Comparison of ENCODE assay signal across 8 mouse cellular contexts in the genomic region with DNA sequence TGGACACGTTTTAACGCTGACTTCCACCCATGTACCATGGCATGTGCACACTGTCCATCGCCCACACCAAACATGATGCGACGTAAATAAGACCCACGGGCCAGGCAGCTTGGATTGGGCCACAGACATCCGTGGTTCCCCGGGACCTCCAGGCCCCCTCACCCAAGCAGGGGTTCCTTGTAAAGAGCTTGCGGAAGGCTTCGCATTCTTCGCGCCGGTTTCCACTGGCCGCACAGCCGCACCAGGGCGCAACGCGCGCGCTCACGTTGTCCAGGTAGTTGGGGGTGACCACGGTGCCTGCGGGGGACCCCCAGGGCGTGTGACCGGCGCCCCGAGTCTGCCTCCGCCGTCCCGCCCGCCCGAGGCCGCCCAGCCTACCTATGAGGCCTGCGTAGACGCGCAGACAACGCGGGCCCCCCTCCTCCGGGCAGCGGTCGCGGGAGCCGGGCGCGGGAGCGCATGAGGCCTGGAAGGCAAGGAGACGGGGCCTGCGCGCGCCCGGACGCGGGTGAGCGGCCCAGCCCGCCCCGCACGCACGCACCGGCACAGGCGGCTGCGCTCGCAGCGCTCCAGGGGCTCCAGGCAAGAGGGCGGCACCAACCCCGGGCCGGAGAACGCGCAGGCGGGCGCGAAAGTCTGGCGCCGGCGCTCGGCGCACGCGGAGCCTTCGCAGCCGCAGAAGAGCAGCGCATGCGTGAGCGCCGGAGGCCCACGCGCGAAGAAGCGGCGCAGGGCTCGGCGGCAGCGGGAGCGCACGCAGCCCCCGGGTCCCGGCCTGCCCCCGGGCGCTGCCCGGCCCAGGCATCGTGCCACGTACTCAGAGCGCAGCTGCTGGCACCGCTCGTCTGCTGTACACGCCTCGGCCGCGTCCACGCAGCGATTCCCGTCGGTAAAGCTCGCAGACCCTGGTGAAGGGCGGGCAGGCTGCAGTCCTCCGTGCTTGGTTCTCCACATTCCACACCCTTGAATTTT. TPM values are rescaled to one million over a fixed set of nuclear protein-coding genes. Genes with fewer than 3 reads are reported as not detected.
DNase-seq lines count a peak whose midpoint lies in the region; ATAC-seq and TF ChIP-seq lines count a peak whose summit lies in the region.

No protein-coding gene starts in this region.

- no peak for TF ChIP-seq POLR2A in spleen, adult 2 months (IDR thresholded peaks at IDR 0.05; ENCODE audit: low read depth, low read length)
- TF ChIP-seq POLR2A in cortical plate, adult 2 months (IDR thresholded peaks at IDR 0.05; ENCODE audit: extremely low read depth, insufficient read depth, low read length), result peak; percentile 37; the same call in 1 of the 2 replicates
- peak; percentile 16; the same call in 1 of the 2 replicates for TF ChIP-seq POLR2A in testis, adult 2 months (IDR thresholded peaks at IDR 0.05; ENCODE audit: control insufficient read depth, low read depth, low read length)

- H3K9ac ChIP-seq in heart, embryonic 15.5 days, result peak overlapping the region; percentile 50
- peak overlapping the region; percentile 63 for H3K9ac ChIP-seq in midbrain, embryonic 13.5 days (replicated peaks)

- 6% methylated on average over 105 of the region's 115 CpGs for WGBS in spleen, adult 2 months
- WGBS in heart, embryonic 15.5 days, result 3% methylated on average over 107 of the region's 115 CpGs
- WGBS in midbrain, embryonic 13.5 days, result 3% methylated on average over 100 of the region's 115 CpGs

- no peak overlapping the region for H3K27ac ChIP-seq in spleen, adult 2 months (ENCODE audit: insufficient read depth, low read length)
- peak overlapping the region; percentile 55 for H3K27ac ChIP-seq in cortical plate, adult 2 months (ENCODE audit: insufficient read depth, low read length)
- no peak overlapping the region for H3K27ac ChIP-seq in heart, embryonic 15.5 days
- peak overlapping the region; percentile 47; the same call in 1 of the 2 replicates for H3K27ac ChIP-seq in midbrain, embryonic 13.5 days
- peak overlapping the region; percentile 14; the same call in 1 of the 2 replicates for H3K27ac ChIP-seq in testis, adult 2 months (ENCODE audit: control insufficient read depth, insufficient read depth, low read depth, low read length)

- H3K36me3 ChIP-seq in spleen, adult 2 months (ENCODE audit: control insufficient read depth, insufficient read depth, low read length), result no peaks in the 10 kb centered on the region
- no peaks in the 10 kb centered on the region for H3K36me3 ChIP-seq in heart, embryonic 15.5 days
- no peaks in the 10 kb centered on the region for H3K36me3 ChIP-seq in midbrain, embryonic 13.5 days
- H3K36me3 ChIP-seq in testis, adult 2 months (ENCODE audit: control insufficient read depth, insufficient read depth, low read length), result no peaks in the 10 kb centered on the region

- no peaks in the 10 kb centered on the region for H3K9me3 ChIP-seq in heart, embryonic 15.5 days (replicated peaks)
- H3K9me3 ChIP-seq in midbrain, embryonic 13.5 days, result no peaks in the 10 kb centered on the region

- no peak for TF ChIP-seq CTCF in spleen, adult 2 months (IDR thresholded peaks at IDR 0.05; ENCODE audit: extremely low read depth, insufficient read depth, insufficient read length, insufficient replicate concordance)
- no peak for TF ChIP-seq CTCF in cortical plate, adult 2 months (IDR thresholded peaks at IDR 0.05; ENCODE audit: extremely low read depth, insufficient read depth, low read length)
- no peak for TF ChIP-seq CTCF in testis, adult 2 months (IDR thresholded peaks at IDR 0.05; ENCODE audit: control insufficient read depth, insufficient read depth, insufficient replicate concordance, low read depth, low read length)

- H3K4me3 ChIP-seq in spleen, adult 2 months (ENCODE audit: extremely low read depth, insufficient read depth, insufficient read length), result peak overlapping the region; percentile 14; the same call in 1 of the 2 replicates
- H3K4me3 ChIP-seq in cortical plate, adult 2 months (ENCODE audit: insufficient read depth, low read length), result peak overlapping the region; percentile 63
- peak overlapping the region; percentile 57 for H3K4me3 ChIP-seq in heart, embryonic 15.5 days
- peak overlapping the region; percentile 54 for H3K4me3 ChIP-seq in midbrain, embryonic 13.5 days (replicated peaks)
- peak overlapping the region; percentile 76 for H3K4me3 ChIP-seq in testis, adult 2 months (ENCODE audit: control insufficient read depth, low read depth, low read length)

- no peaks in the 10 kb centered on the region; the same call in 1 of the 2 replicates for H3K27me3 ChIP-seq in spleen, adult 2 months (ENCODE audit: control insufficient read depth, insufficient read depth, low read length)
- H3K27me3 ChIP-seq in heart, embryonic 15.5 days, result peaks cover 52% of the 10 kb centered on the region
- peaks cover 48% of the 10 kb centered on the region for H3K27me3 ChIP-seq in midbrain, embryonic 13.5 days
- H3K27me3 ChIP-seq in testis, adult 2 months (ENCODE audit: control insufficient read depth, insufficient read depth, low read length), result no peaks in the 10 kb centered on the region

- peak overlapping the region; percentile 94 for H3K4me2 ChIP-seq in heart, embryonic 15.5 days
- peak overlapping the region; percentile 64 for H3K4me2 ChIP-seq in midbrain, embryonic 13.5 days (replicated peaks)

- no peak for DNase-seq in spleen, adult 2 months (ENCODE audit: low read depth in 1 of 2, low spot score in 2 of 2)
- no peak for DNase-seq in spleen, postnatal 4 days (ENCODE audit: low spot score in 2 of 2)
- DNase-seq in layer of hippocampus, postnatal 36 days, result peak; percentile 80 to 86
- no peak for DNase-seq in urinary bladder, postnatal 36 days (ENCODE audit: low spot score in 2 of 2)

- no peaks in the 10 kb centered on the region; the same call in 1 of the 2 replicates for H3K4me1 ChIP-seq in spleen, adult 2 months (ENCODE audit: control insufficient read depth, insufficient read depth, insufficient read length)
- H3K4me1 ChIP-seq in cortical plate, adult 2 months (ENCODE audit: control insufficient read depth, insufficient read depth, low read length), result peaks cover 5% of the 10 kb centered on the region; the same call in 1 of the 2 replicates
- peaks cover 35% of the 10 kb centered on the region for H3K4me1 ChIP-seq in heart, embryonic 15.5 days (replicated peaks)
- H3K4me1 ChIP-seq in midbrain, embryonic 13.5 days (replicated peaks), result peaks cover 14% of the 10 kb centered on the region; the same call in 1 of the 2 replicates
- peaks cover 11% of the 10 kb centered on the region for H3K4me1 ChIP-seq in testis, adult 2 months (ENCODE audit: control insufficient read depth, insufficient read depth, low read length)

- ATAC-seq in heart, embryonic 15.5 days (replicated peaks; ENCODE audit: insufficient number of reproducible peaks, insufficient read depth, low FRiP score, low read depth), result no peak
- ATAC-seq in midbrain, embryonic 13.5 days, result peak; percentile 87

RNA-seq across cellular contexts. Expression of a gene that starts 1.7 kb away (rescaled TPM):
- polyA plus RNA-seq in spleen, adult 2 months (2012; rRNA removed), result 3.2 and 4.3 TPM in 2 replicates
- 201 and 206 TPM in 2 replicates for polyA plus RNA-seq in cortical plate, adult 2 months (2012; rRNA removed)
- polyA plus RNA-seq in heart, embryonic 15.5 days (2015; fragmentation: Nextera tagmentation; extraction: Ambion mirVana), result 2.8 and 4.7 TPM in 2 replicates
- total RNA-seq in layer of hippocampus, postnatal 36 days (2021), result 10 to 100 TPM; 60.3 to 67.9 TPM
- 14.1 and 15.2 TPM in 2 replicates for polyA plus RNA-seq in midbrain, embryonic 13.5 days (2015; fragmentation: Nextera tagmentation; extraction: Ambion mirVana)
- 58.3 and 63.5 TPM in 2 replicates for polyA plus RNA-seq in testis, adult 2 months (2012; rRNA removed)

RNA-seq across cellular contexts. Expression of a gene that starts 22.5 kb away (rescaled TPM):
- 17.5 and 18.9 TPM in 2 replicates for polyA plus RNA-seq in spleen, adult 2 months (2012; rRNA removed)
- 21.0 and 21.7 TPM in 2 replicates for polyA plus RNA-seq in cortical plate, adult 2 months (2012; rRNA removed)
- polyA plus RNA-seq in heart, embryonic 15.5 days (2015; fragmentation: Nextera tagmentation; extraction: Ambion mirVana), result 13.5 and 16.5 TPM in 2 replicates
- under 1 TPM in 1 of 2 experiments, not detected in 1; 0.40 TPM for total RNA-seq in layer of hippocampus, postnatal 36 days (2021)
- 0.38 and 0.81 TPM in 2 replicates for polyA plus RNA-seq in midbrain, embryonic 13.5 days (2015; fragmentation: Nextera tagmentation; extraction: Ambion mirVana)
- polyA plus RNA-seq in testis, adult 2 months (2012; rRNA removed), result 2.8 and 3.1 TPM in 2 replicates

RNA-seq across cellular contexts. Expression of a gene that starts 45.4 kb away (rescaled TPM):
- 36.1 and 42.3 TPM in 2 replicates for polyA plus RNA-seq in spleen, adult 2 months (2012; rRNA removed)
- 0.21 and 0.35 TPM in 2 replicates for polyA plus RNA-seq in cortical plate, adult 2 months (2012; rRNA removed)
- polyA plus RNA-seq in heart, embryonic 15.5 days (2015; fragmentation: Nextera tagmentation; extraction: Ambion mirVana), result 0.43 and 0.61 TPM in 2 replicates
- under 1 TPM; 0.27 to 0.33 TPM for total RNA-seq in layer of hippocampus, postnatal 36 days (2021)
- polyA plus RNA-seq in midbrain, embryonic 13.5 days (2015; fragmentation: Nextera tagmentation; extraction: Ambion mirVana), result 0.06 and 0.17 TPM in 2 replicates
- 0.61 and 0.88 TPM in 2 replicates for polyA plus RNA-seq in testis, adult 2 months (2012; rRNA removed)

Comparison
In these comparisons a context has a peak if more than half of its experiments do, and no peak if none do; other contexts are left out.
1. DNase-seq: peak in layer of hippocampus, postnatal 36 days (2 of 2); none in spleen, adult 2 months (0 of 2), spleen, postnatal 4 days (0 of 2) and urinary bladder, postnatal 36 days (0 of 2).
2. H3K27ac ChIP-seq: peak in cortical plate, adult 2 months (single experiment), midbrain, embryonic 13.5 days (single experiment) and testis, adult 2 months (single experiment); none in spleen, adult 2 months (single experiment) and heart, embryonic 15.5 days (single experiment).
3. H3K4me3 ChIP-seq: peak in every context shown above with its lines; median percentile 76 in testis, adult 2 months; 63 in cortical plate, adult 2 months; 57 in heart, embryonic 15.5 days; 54 in midbrain, embryonic 13.5 days; 14 in spleen, adult 2 months.
4. RNA of a gene that starts 45.4 kb away (polyA plus RNA-seq): 36.1 to 42.3 TPM in spleen, adult 2 months; 0.61 to 0.88 TPM in testis, adult 2 months, 0.43 to 0.61 TPM in heart, embryonic 15.5 days, 0.21 to 0.35 TPM in cortical plate, adult 2 months and 0.06 to 0.17 TPM in midbrain, embryonic 13.5 days; every median in the first group is over 10 times any median in the second.